Mouse (Mus musculus) embryonic facial prominence, embryonic 13.5 days (tissue): ENCODE measurements around the gene Sec24a. TPM values are rescaled to one million over a fixed set of nuclear protein-coding genes. Genes with fewer than 3 reads are reported as not detected.
"Not testable (repeated sequence)": the region's sequence is repeated elsewhere in the genome, so short reads cannot be mapped to it uniquely, and the experiment has no call there.

ENCODE experiments used
- ATAC-seq: fragments of 200-750 bp; cut with Nextera tagmentation; 2 replicates; pipeline ENCODE4 v1.8.0; 2017; ENCODE audit warnings: low read depth; ENCODE audit not compliant: insufficient number of reproducible peaks, insufficient read depth, low FRiP score, low TSS enrichment
- H3K27ac ChIP-seq: fragments of 300-500 bp; sonication (generic); 2 replicates; pipeline ENCODE4 v1.5.1; 2015; ENCODE audit warnings: moderate library complexity, mild to moderate bottlenecking, inconsistent platforms
- H3K27me3 ChIP-seq: fragments of 300-500 bp; sonication (generic); 2 replicates; pipeline ENCODE4 v1.6.1; 2015; ENCODE audit warnings: mild to moderate bottlenecking, inconsistent platforms
- H3K36me3 ChIP-seq: fragments of 300-500 bp; sonication (generic); 2 replicates; pipeline ENCODE4 v1.6.1; 2015; ENCODE audit warnings: mild to moderate bottlenecking, inconsistent platforms
- H3K4me1 ChIP-seq: fragments of 300-500 bp; sonication (generic); 2 replicates; pipeline ENCODE4 v1.6.1; 2015; ENCODE audit warnings: inconsistent platforms
- H3K4me2 ChIP-seq: fragments of 300-500 bp; sonication (generic); 2 replicates; pipeline ENCODE4 v1.6.1; 2015; ENCODE audit warnings: moderate library complexity, mild to moderate bottlenecking, inconsistent platforms
- H3K4me3 ChIP-seq: fragments of 300-500 bp; sonication (generic); 2 replicates; pipeline ENCODE4 v1.5.1; 2015; ENCODE audit warnings: mild to moderate bottlenecking, inconsistent platforms
- H3K9ac ChIP-seq: fragments of 300-500 bp; sonication (generic); 2 replicates; pipeline ENCODE4 v1.6.1; 2015; ENCODE audit warnings: mild to moderate bottlenecking, inconsistent platforms
- H3K9me3 ChIP-seq: fragments of 300-500 bp; sonication (generic); 2 replicates; pipeline ENCODE4 v1.6.1; 2016; ENCODE audit warnings: inconsistent platforms
- WGBS: fragments of 180-500 bp; shearing (Covaris S2); methylation state at CpG from one replicate; pipeline ENCODE4 v1.1.7; 2015; ENCODE audit warnings: mixed read lengths; 5-methylcytosine and 5-hydroxymethylcytosine counted together
- polyA plus RNA-seq: library from polyadenylated mRNA; unstranded; fragments of >200 nt; fragmentation: Nextera tagmentation; extraction: Ambion mirVana; gene quantifications from 2 replicates; pipeline ENCODE4 v1.2.1, GENCODE M21; 2015

The Sec24a gene
- polyA plus RNA-seq, 1 experiment from 2014 or later: 15.3 TPM

DNA sequence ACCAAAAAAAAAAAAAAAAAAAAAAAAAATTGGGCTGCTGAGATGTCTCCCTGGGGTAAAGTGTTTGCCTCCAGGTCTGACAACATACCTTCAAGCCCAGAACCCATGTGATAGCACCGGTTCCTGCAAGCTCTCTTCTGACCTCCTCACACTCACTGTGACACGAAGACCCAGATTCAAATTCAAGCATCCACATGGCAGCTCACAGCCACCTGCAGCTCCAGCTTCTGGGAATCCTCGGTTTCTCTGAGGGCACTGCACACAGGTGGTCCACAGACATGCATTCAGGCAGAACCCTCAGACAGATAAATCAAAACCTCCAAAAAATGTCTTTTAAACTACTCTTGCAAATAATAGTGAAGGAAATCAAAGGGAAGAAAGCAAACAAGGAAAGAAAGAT is 84.0 kb downstream of the Sec24a start:
- H3K9ac ChIP-seq: no peak overlapping the region
- H3K27me3 ChIP-seq: no peaks in the 10 kb centered on the region
- no peak overlapping the region for H3K27ac ChIP-seq
- WGBS: 78% methylated on average over 3 of the region's 3 CpGs
- no peak overlapping the region for H3K4me2 ChIP-seq
- H3K36me3 ChIP-seq: no peaks in the 10 kb centered on the region; the same call in 1 of the 2 replicates
- no peaks in the 10 kb centered on the region for H3K9me3 ChIP-seq
- ATAC-seq: no peak
- H3K4me3 ChIP-seq: no peak overlapping the region
- H3K4me1 ChIP-seq: 0 out of 2 replicates have a peak, but pooled peaks cover 7% of the 10 kb centered on the region

DNA sequence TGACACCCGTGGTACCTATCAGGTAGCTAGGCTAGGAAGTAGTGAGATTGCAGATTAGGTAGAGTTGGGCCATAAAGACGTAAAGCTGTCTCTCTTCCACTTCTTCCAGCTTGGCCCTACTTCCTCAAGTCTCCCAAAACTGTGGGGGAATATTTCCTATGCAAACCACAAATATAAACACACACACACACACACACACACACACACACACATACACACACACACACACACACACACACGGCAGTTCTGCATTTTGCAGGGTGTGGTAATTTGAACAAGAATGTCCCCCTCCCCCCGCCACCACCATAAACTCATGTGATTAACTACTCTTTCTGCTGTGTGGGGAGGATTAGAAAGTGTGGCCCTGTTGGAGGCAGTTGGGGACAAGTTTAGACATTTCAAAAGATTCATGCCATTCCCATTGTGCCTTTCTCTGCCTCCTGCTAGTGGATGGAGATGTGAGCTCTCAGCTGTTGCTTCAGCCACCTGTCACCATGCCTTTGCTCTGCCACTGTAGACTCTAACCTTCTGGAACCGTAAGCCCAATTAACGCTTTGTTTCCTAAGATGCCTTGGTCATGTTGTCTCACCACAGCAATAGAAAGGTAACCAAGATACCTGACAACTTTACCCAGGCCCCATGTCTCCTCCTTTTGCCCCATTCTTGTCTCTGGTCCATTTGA is 85.6 kb downstream of the Sec24a start:
- Histone ChIP-seq H3K27ac (no peak overlapping the region), H3K36me3 (no peaks in the 10 kb centered on the region), H3K9me3 (no peaks in the 10 kb centered on the region), H3K4me2 (no peak overlapping the region), H3K27me3 (no peaks in the 10 kb centered on the region), H3K4me3 (no peak overlapping the region), H3K4me1 (peaks cover 16% of the 10 kb centered on the region; the same call in 1 of the 2 replicates), H3K9ac (no peak overlapping the region)
- WGBS: 76% methylated on average over 6 of the region's 6 CpGs
- ATAC-seq: no peak

DNA sequence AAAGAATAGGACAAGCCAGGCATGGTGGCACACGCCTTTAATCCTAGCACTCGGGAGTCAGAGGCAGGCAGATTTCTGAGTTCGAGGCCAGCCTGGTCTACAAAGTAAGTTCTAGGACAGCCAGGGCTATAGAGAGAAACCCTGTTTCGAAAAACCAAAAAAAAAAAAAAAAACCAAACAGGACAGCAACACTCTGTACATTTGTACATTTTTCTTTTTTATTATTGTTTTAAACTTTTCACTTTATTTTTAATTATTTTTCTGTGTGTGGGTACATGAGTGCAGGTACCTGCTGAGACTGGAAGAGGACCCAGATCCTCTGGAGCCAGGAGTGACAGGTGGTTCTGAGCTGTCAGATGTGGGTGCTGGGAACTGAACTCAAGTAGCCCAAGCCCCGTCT is 88.0 kb downstream of the Sec24a start:
- Histone ChIP-seq H3K4me3 (no peak overlapping the region), H3K9ac (no peak overlapping the region), H3K4me2 (no peak overlapping the region), H3K4me1 (peaks cover 10% of the 10 kb centered on the region; the same call in 1 of the 2 replicates), H3K27me3 (no peaks in the 10 kb centered on the region), H3K27ac (no peak overlapping the region), H3K36me3 (no peaks in the 10 kb centered on the region), H3K9me3 (no peaks in the 10 kb centered on the region)
- ATAC-seq: no peak
- 77% methylated on average over 5 of the region's 5 CpGs for WGBS

GRCm38 (mm10) chr11:51673291-51673690 is 90.1 kb downstream of the Sec24a start:
- Histone ChIP-seq H3K4me2 (no peak overlapping the region), H3K36me3 (no peaks in the 10 kb centered on the region), H3K4me1 (peaks cover 10% of the 10 kb centered on the region; the same call in 1 of the 2 replicates), H3K27ac (peak overlapping the region; percentile 57; the same call in 1 of the 2 replicates), H3K9ac (no peak overlapping the region; the same call in 1 of the 2 replicates), H3K9me3 (no peaks in the 10 kb centered on the region), H3K4me3 (no peak overlapping the region), H3K27me3 (no peaks in the 10 kb centered on the region)
- 73% methylated on average over 9 of the region's 9 CpGs for WGBS
- no peak for ATAC-seq

- peaks cover 10% of the 10 kb centered on the region; the same call in 1 of the 2 replicates for H3K4me1 ChIP-seq
- H3K27ac ChIP-seq: no peak overlapping the region
- no peak overlapping the region for H3K9ac ChIP-seq
- 81% methylated on average over 2 of the region's 2 CpGs for WGBS
- no peak overlapping the region for H3K4me2 ChIP-seq
- H3K27me3 ChIP-seq: no peaks in the 10 kb centered on the region
- H3K9me3 ChIP-seq: no peaks in the 10 kb centered on the region
- ATAC-seq: no peak
- H3K36me3 ChIP-seq: no peaks in the 10 kb centered on the region
- H3K4me3 ChIP-seq: no peak overlapping the region
Measured at GRCm38 (mm10) chr11:51671376-51671775, 92.1 kb downstream of the Sec24a start.

DNA sequence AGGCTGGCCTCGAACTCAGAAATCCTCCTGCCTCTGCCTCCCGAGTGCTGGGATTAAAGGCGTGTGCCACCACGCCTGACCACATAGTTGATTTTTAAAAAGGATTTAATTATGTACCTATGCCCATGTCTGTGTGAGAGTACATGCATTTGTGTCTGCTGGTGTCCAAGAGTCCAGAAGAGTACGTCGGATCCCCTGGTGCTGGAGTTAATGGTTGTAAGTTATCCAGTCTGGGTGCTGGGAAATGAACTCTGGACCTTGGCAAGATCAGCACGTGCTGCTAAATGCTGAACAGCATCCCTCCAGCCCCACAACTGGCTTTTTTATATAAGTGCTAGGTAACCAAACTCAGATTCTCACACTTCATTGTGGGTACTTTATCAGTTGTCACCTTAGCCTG is 92.6 kb downstream of the Sec24a start:
- no peak for ATAC-seq
- Histone ChIP-seq H3K36me3 (no peaks in the 10 kb centered on the region), H3K27ac (no peak overlapping the region), H3K4me1 (peaks cover 10% of the 10 kb centered on the region; the same call in 1 of the 2 replicates), H3K9ac (no peak overlapping the region), H3K4me3 (no peak overlapping the region), H3K4me2 (no peak overlapping the region), H3K27me3 (no peaks in the 10 kb centered on the region), H3K9me3 (no peaks in the 10 kb centered on the region)
- 94% methylated on average over 7 of the region's 7 CpGs for WGBS

- not testable (repeated sequence) for H3K27me3 ChIP-seq, H3K27ac ChIP-seq, ATAC-seq, H3K36me3 ChIP-seq, H3K4me2 ChIP-seq, H3K9ac ChIP-seq, H3K4me3 ChIP-seq, H3K9me3 ChIP-seq, H3K4me1 ChIP-seq
- WGBS: 96% methylated on average over 7 of the region's 7 CpGs
Measured at GRCm38 (mm10) chr11:51664747-51665146, 98.7 kb downstream of the Sec24a start.

DNA sequence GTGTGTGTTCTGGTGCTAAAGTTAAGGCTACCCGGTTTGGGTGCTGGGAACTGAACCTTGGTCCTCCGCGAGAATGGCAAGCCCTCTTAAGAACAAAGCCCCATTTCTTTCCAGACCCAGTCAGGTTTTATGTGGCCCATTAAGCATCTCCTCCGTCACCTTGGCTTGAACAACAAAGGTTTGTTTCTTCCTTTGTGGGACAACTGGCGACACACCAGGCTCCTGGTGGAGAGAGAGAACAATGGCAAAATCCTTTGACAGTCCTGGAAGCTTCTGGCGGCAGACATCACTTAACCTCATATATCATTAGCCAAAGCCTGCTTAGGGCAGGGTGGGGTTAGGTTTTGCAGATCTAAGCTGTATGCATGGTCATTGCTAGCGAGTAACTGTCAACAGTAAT is 100.8 kb downstream of the Sec24a start:
- Histone ChIP-seq H3K36me3 (no peaks in the 10 kb centered on the region), H3K4me2 (no peak overlapping the region), H3K9ac (no peak overlapping the region), H3K27me3 (no peaks in the 10 kb centered on the region), H3K27ac (no peak overlapping the region), H3K4me3 (no peak overlapping the region), H3K9me3 (no peaks in the 10 kb centered on the region), H3K4me1 (peaks cover 19% of the 10 kb centered on the region)
- no peak for ATAC-seq
- WGBS: 82% methylated on average over 7 of the region's 7 CpGs

- 80% methylated on average over 16 of the region's 16 CpGs for whole genome bisulfite sequencing
- no peak for ATAC-seq
Measured at GRCm38 (mm10) chr11:51661867-51662365, 101.5 kb downstream of the Sec24a start.

GRCm38 (mm10) chr11:51658705-51659104 is 104.7 kb downstream of the Sec24a start:
- H3K4me2 ChIP-seq: peak overlapping the region; percentile 40
- no peak overlapping the region for H3K4me3 ChIP-seq
- WGBS: 23% methylated on average over 6 of the region's 6 CpGs
- H3K4me1 ChIP-seq: peaks cover 38% of the 10 kb centered on the region
- ATAC-seq: 0 out of 2 replicates have a peak, but pooled peaks have one; percentile 73
- H3K27me3 ChIP-seq: no peaks in the 10 kb centered on the region
- H3K27ac ChIP-seq: peak overlapping the region; percentile 56
- no peaks in the 10 kb centered on the region for H3K36me3 ChIP-seq
- no peaks in the 10 kb centered on the region for H3K9me3 ChIP-seq
- H3K9ac ChIP-seq: peak overlapping the region; percentile 36

More at GRCm38 (mm10) chr11:51661867-51662365, 101.5 kb downstream of the Sec24a start:
- peaks cover 23% of the 10 kb centered on the region for H3K4me1 ChIP-seq
- H3K4me2 ChIP-seq: no peak overlapping the region
- no peak overlapping the region for H3K4me3 ChIP-seq
- H3K9me3 ChIP-seq: no peaks in the 10 kb centered on the region
- H3K9ac ChIP-seq: no peak overlapping the region
- H3K27me3 ChIP-seq: no peaks in the 10 kb centered on the region
- no peak overlapping the region for H3K27ac ChIP-seq
- no peaks in the 10 kb centered on the region for H3K36me3 ChIP-seq

GRCm38 (mm10) chr11:51658291-51658690 is 105.1 kb downstream of the Sec24a start:
- Histone ChIP-seq H3K27me3 (no peaks in the 10 kb centered on the region), H3K9me3 (no peaks in the 10 kb centered on the region), H3K4me2 (peak overlapping the region; percentile 40), H3K9ac (peak overlapping the region; percentile 36; the same call in 1 of the 2 replicates), H3K4me3 (no peak overlapping the region), H3K36me3 (no peaks in the 10 kb centered on the region), H3K4me1 (peaks cover 38% of the 10 kb centered on the region), H3K27ac (peak overlapping the region; percentile 56)
- 33% methylated on average over 7 of the region's 7 CpGs for WGBS
- no peak for ATAC-seq
